Mouse (Mus musculus): Measurements from ENCODE around the gene Ccdc50. TPM values are rescaled to one million over a fixed set of nuclear protein-coding genes. Genes with fewer than 3 reads are reported as not detected.

The Ccdc50 gene
- 1 to 10 TPM; 1.2 to 7.2 TPM for polyA plus RNA-seq (2012; fragmentation: generic; extraction: Trizol)

GRCm38 (mm10) chr16:27388761-27389451 lies at the start of gene Ccdc50:
TSS of gene Ccdc50 (plus strand) at chr16:27388869.

GRCm38 (mm10) chr16:27370191-27370590 lies 18.5 kb upstream of the Ccdc50 start, which contains the start of gene Uts2b:
TSS of gene Uts2b (minus strand) at chr16:27370239.

Other genes starting within 250 kb of the Ccdc50 start
- not detected for gene Ostn, start 81.4 kb upstream of the Ccdc50 start, polyA plus RNA-seq (2012; fragmentation: generic; extraction: Trizol)
- gene Uts2b, start 18.6 kb upstream of the Ccdc50 start, polyA plus RNA-seq (2012; fragmentation: generic; extraction: Trizol): not detected

Measured in C3H10T1/2 (cell line).